Mouse (Mus musculus): ENCODE measurements around the gene Hacd3.

DNA sequence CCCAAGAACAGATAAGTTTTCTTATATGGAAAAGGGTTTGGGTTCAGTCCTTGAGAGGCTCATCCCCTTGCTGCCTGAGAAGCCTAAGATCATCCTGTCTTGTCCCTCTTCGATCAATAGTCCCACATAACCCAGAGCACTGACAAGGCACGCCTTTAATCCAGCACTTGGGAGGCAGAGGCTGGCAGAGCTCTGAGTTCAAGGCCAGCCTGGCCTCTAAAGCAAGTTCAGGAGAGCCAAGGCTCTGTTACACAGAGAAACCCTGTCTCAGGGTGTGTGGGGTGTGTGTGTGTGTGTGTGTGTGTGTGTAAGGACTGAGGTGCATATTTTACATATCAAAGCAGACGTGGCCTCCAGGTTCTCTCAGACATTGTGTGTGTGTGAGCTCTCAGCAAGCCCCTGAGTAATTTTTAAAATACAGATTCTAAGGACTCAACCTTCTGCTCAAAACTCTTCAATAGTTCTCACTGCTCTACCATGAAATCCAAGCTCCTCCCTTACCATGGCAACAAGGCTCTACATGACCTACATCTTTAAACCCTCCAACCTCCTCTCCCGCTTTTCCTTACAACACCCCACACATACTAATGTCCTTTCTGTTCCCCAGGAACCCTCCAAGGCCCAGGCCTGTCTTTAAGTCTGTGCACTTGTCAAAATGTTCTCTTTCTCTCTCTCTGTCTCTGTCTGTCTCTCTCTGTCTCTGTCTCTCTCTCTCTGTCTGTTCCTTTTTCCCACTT lies 5.1 kb downstream of the Hacd3 start:
- TF ChIP-seq CTCF (IDR thresholded peaks at IDR 0.05; ENCODE audit: low read depth) (no peak), EP300 (IDR thresholded peaks at IDR 0.05; ENCODE audit: low read depth) (no peak)
